Mouse (Mus musculus): ENCODE data around the gene Kctd6.
"Not testable (repeated sequence)": the region's sequence is repeated elsewhere in the genome, so short reads cannot be mapped to it uniquely, and the experiment has no call there.

Gene Kctd6

DNA sequence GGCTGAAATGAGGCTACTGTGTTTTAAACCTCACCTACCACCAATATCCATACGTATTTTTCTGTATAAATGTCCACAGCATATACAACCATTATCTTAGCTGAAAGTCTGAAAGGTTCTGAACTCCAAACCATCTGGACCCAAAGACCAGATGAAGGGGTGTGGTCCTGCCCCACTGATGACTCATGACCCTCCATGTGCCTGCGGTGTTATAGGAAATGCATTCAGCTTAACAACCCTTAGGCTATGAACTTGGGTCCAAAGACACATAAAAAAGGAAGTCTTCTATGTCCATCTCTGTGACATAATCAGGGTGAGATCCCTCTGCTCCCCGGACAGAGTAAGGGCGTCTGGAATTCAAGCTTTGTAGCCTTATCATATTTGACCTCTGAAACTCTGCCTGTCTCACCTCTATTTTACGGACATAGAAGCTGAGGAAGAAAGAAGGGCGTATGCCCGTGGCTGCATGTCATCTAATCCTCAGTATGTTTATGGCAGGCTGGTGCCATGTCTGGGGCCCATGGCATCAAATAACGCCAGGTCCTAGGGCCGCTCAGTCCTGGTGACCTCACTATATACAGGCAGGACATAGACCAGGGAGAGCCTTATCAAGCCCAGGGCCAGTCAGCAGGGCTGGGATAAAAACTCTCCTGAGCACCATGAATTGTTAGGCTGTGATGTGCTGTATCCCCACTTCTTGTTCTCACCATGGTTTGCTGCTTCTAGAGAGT is 36.4 kb downstream of the Kctd6 start:
- DNase-seq (ENCODE audit: low spot score in 2 of 2): no peak

DNA sequence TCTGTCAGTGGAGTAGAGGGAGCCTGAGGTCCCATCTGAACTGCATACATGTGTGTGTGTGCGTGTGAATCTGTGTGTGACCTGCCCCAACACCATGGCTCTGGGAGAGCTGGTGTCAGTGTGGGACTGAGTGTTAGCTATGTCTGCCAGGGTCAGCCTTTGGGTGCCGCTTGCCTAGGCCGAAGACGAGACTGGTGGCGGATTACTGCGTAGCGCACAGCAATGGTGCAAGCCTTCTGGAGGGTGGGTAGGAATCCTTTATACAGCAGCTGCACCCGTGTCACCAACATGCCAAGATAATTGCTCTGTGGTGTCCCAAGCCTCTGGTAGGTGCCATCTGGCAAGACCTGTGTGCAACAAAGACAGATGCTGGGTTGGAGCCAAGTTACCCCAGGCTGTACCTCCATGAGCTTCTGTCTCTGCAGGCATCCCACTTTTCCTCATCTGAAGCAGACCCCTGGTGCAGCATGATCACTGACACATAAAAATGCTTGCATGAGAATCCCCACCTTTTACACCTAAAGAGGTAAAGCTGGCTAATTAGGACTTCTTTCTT is 37.5 kb downstream of the Kctd6 start:
- DNase-seq (ENCODE audit: low spot score in 2 of 2): no peak

DNA sequence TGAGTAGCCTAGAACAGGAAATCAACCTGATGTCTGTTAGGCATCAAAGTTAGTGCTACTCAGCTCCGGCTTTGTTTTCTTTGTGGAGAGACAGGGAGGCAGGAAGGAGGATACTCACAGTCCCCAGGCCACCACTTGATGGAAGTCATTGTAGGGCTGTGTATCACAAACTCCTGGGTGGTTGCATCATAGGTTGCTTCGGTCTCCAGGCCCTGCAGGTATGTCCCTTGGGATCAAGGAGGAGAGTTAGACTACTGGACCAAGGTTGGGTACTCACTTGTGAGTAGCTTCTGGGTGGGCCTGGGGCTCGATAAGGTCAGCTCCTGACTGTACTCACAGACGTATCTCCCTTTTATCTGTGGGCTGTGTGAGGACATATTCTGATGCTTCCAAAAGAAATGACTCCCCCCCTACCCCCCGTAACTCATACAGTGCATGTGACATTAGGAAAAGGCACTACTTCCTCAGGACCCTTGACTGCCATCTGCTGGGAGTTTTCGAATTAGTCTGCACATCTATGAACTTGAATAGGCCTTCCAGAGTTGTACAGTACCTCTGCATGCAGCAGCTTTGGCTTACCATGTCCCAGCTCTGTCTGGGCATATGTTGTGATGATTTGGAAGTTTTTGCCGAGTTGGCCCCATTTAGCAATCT is 41.3 kb downstream of the Kctd6 start:
- DNase-seq (ENCODE audit: low spot score in 2 of 2): peak; percentile 16 to 42

DNA sequence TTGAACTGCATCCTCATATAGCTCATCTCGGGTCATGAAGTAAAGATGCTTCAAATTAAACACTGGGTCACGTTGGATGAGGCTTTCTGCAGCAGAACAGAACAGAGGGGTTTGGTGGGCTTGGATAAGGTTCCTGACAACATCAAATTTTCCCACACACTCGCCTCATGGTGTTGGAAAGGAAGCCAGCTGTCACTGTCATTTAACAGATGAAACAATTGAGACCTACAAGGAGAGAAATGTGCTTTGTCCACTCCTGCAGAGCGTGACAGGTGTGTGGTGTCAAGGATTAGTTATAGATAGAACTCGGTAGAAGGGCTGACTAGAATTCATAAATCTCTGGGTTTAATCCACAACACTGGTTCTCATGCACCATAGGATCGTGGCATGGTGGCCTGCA is 42.1 kb downstream of the Kctd6 start:
- no peak for DNase-seq (ENCODE audit: low spot score in 2 of 2)

DNA sequence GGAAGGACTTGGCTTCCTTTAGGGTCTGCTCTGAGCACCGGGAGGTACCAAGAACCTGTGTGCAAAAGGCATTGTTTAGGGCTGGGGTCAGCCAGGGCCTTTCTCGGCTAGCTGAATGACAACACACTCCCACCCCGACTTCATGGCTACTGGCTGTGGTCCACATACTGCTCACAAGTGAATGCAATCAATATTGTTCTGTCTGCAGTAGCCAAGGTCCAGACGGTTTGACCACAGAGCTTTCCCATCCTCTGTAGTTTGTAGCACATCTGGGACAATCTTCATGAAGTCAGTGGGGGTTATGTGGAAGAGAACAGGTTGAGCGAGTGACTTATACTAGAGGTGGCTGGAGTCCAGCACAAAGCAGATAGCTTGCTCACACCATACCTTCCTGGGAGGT is 42.9 kb downstream of the Kctd6 start:
- no peak for DNase-seq (ENCODE audit: low spot score in 2 of 2)

DNA sequence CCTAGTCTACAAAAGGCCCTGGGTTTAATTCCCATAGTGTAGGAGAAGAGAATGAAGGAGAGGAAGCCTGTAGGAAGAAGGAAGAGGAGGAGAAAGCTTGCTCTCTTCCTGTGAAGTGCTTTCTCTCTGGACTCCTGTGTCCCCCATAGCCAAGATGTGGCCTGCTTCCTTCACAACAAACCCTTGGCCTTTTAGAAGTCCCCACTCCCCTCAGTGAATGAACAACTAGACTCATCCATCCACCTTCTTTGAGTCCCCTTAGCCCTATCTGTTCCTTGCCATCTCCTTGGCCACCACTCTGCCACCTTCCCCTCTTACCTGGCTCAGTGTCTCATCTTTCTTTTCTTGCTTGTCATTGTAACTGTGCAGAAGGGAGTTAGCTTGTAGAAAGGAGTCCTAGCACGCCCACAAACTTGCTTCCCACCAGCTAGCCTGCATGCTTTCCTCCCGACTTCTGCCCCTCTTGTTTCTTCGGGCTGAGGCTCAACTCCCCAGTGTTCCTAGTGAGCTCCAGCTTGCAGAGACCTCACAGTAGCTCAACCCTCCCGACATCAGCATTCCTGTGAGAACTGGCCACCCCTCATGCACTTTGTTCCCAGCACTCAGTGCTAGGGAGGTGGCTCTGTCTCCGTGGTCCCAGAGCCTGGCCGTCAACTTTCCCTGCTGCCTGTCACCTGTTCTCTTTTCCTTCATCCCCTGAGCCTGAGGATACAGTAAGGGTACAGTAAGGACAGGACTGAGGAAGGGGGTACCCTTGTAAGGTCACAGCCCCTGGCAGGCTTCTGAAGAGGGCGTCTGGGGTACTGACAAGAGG is 43.8 kb downstream of the Kctd6 start:
- no peak for DNase-seq (ENCODE audit: low spot score in 2 of 2)

DNA sequence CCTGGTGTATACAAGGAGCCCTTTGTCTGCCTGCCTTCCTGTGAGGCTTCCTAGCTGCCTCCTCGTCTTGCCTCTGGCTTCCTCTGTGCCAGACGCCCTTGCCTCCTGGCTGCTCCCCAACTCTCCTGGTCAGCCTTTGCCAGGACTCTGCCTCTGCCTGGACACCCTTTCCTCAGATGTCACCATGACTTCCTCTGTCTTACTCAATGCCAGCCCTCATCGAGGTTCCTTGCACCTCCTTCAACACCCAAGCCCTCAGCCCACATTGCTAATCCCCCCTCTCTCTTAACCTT is 44.3 kb downstream of the Kctd6 start:
- DNase-seq (ENCODE audit: low spot score in 2 of 2): no peak

DNA sequence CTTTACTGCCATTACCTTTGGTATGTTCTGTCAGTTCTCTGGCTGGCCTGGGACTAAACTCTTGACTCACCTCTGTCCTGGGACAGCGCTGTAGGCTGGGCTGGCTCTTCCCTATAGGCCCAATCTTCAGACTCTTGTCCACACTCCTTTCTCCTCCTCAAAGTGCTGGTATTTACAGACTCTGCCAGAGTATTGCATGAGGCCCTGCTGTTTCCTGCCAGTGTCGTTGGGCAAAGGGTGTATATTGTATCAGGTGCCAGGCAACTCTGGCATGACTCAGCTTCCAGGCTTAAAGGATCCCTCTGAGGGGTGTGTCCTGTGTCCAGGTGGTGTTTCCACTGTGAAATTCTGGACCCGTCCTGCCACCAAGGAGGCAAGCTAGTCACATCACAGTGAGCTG is 44.8 kb downstream of the Kctd6 start:
- DNase-seq (ENCODE audit: low spot score in 2 of 2): no peak

DNA sequence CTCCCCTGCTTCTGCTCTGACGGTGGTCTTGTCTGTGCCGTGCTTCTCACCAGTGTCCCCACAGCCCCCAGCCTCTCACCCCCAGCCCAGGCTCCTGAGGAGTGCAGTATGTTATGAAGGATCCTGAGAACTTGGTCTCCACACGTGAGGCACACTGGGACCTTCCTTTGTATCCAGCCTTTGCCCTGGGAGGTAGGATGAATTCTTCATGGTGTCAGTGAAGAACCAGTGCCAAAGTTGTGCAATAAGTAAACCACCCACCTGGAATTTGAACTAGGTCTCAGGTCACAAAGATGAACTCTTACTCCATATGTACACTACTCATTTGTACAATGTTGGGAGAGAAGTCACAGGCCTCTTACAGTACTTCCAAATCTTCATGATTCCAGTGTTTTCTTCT is 45.2 kb downstream of the Kctd6 start, which contains the start of gene Acox2:
TSS of gene Acox2 (minus strand) at position 188 of the 400 bp plus-strand sequence.
- DNase-seq (ENCODE audit: low spot score in 2 of 2): no peak

DNA sequence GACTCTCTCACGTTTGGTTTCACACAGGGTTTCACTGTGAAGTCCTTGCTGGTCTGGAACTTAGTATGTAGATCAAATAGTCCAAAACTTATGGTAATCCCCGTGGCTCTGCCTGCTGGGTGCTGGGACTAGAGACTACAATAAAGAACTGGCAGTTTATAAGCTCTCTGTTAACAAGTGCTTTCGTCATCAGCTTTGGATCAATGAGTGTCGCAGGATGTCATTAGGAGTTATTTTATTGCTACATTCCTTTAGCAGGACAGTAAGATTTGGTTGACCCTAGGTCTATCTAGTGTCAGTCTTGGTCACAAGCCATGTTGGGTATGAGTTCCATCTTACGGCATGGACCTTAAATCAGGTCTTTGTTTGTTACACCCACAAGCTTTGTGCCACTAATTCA is 46.3 kb downstream of the Kctd6 start:
- no peak for DNase-seq (ENCODE audit: low spot score in 2 of 2)

DNA sequence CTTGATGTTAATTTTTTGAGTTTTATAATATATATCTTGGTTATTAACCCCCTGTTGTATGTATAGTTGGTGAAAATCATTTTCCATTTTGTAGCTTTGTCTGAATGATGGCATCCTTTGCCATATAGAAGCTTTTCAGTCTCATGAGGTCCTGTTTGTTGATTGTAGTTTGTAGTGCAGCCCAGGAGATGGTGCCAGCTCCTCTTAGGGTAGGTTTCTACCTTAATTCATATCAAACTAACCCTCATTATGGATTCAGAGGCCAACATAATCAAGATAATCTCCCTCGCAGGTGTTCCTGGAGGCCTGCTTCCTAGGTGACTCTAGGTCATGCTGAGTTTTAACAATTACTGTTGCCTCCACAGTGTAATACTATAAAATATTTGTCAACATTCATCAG is 48.3 kb downstream of the Kctd6 start:
- no peak for DNase-seq (ENCODE audit: low spot score in 2 of 2)

DNA sequence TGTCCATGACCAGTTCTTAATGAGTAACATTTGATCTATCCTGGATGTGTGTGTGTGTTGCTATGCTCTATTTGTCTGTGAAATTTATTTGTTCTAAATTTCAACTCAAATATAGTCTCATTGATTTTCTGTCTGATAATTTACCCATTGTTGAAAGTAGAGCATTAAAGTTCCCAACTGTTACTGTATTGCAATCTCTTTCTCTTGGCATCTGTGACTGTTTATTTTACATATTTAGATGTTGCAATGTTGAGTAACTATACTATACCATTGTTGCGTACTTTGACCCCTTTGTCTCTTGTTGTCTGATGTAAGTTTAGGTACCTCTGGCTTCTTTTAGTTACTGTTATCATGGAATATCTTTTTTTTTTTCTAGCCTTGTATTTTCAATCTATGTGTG is 50.4 kb downstream of the Kctd6 start:
- DNase-seq (ENCODE audit: low spot score in 2 of 2): no peak

DNA sequence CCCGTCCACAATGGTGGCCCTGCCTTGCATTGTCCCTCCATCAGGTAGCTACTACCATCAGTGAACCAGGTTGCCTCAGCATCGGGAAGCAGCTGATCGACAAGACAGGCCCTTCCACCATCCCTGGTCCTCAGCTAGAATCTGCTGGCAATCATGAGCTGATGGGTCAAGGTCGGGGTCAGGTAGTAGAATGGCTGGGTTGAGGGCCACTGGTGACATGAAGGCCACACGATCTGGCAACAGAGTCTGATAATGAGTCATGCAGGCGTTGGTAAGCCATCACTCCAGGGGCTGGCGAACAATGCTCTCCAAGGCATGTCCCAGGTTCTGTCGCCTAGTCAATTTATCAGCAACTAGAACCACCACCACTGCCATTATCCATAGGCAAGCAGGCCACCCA is 57.3 kb downstream of the Kctd6 start:
- not testable (repeated sequence) for DNase-seq (ENCODE audit: low spot score in 2 of 2)
